Mouse (Mus musculus) ES-Bruce4 (cell line): ENCODE data around the gene Ift172.

Source experiments
- CTCF ChIP-seq: IDR thresholded peaks from one replicate; pipeline ENCODE4 v1.8.1; 2011; ENCODE audit warnings: low read depth, low read length
- POLR2A ChIP-seq: IDR thresholded peaks from one replicate; pipeline ENCODE4 v1.8.1; 2011; ENCODE audit warnings: low read length; ENCODE audit not compliant: insufficient read depth

DNA sequence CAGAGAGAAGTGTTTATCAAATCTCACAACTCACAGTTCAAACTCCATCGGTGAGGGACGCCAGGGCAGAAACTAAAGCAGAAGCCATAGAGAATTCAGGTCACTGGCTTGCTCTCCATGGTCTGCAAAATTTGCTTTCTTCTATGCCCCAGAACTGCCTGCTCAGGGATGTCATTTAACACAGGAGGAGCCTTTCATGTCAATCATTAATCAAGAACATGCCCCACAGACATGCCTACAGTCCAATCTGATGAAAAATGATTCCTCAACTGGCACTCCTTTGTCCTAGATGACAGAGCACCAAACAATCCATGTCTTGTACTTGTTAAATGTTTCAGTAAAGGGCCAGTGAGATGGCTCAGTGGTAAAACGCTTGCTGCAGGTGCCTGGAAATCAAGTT, 31.9 kb upstream of the Ift172 start:
- TF ChIP-seq CTCF, result no peak
- no peak for TF ChIP-seq POLR2A
